Mouse (Mus musculus) brain, embryonic 14.5 days (tissue): ENCODE data around the gene Ssu72.

Experiments
- CTCF ChIP-seq: fragments of 200-500 bp; IDR thresholded peaks from 2 replicates; pipeline ENCODE4 v1.5.1; 2012; ENCODE audit warnings: inconsistent platforms, mild to moderate bottlenecking, moderate library complexity, borderline replicate concordance; ENCODE audit not compliant: insufficient read depth, insufficient read length; ENCODE audit errors: extremely low read depth
- POLR2A ChIP-seq: fragments of 200-500 bp; IDR thresholded peaks from 2 replicates; pipeline ENCODE4 v1.6.1; 2012; ENCODE audit warnings: mild to moderate bottlenecking, inconsistent platforms, borderline replicate concordance; ENCODE audit not compliant: poor library complexity, insufficient read depth, insufficient read length, severe bottlenecking; ENCODE audit errors: extremely low read depth

DNA sequence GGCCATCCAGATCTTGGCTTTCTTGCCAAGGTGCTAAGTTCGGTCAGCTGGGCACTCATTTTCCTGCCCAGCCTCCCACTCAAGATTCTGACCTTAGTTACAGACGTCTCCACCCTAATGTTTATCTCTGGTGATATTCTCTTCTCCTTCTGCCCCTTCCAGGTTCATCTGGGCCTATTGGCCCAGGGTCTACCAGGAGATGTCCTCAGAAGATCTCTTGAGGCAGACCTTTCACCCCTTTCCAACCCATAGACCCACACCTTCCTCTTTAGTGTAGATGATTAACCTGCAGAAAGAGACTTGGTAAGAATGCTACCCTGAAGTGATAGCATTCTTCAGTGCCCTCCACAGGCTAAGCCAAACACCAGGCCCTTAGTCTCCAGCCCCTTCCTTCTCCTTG, 67.1 kb downstream of the Ssu72 start:
- TF ChIP-seq CTCF (no peak), POLR2A (no peak)
